Mouse (Mus musculus) left cerebral cortex, adult 2 months (tissue): ENCODE results near the gene Car3. TPM values are rescaled to one million over a fixed set of nuclear protein-coding genes. Genes with fewer than 3 reads are reported as not detected.

Experiments
- DNase-seq, 2 experiments: peaks; one replicate each; pipeline ENCODE4 v3.0.0; 2021 to 2022; ENCODE audit warnings: low spot score in 2 of 2, mixed read lengths in 1 of 2; ENCODE audit errors: extremely low spot score in 1 of 2
- H3K27ac ChIP-seq: fragments of 200-600 bp; 2 replicates; pipeline ENCODE4 v1.8.1; 2022
- H3K4me3 ChIP-seq: fragments of 200-600 bp; 2 replicates; pipeline ENCODE4 v1.8.1; 2022
- CTCF ChIP-seq: fragments of 200-600 bp; IDR thresholded peaks from 2 replicates; pipeline ENCODE4 v1.8.1; 2022; ENCODE audit warnings: antibody characterized with exemption, mild to moderate bottlenecking, moderate library complexity
- intact Hi-C: fragments of 180-260 bp; cut with DNase I; formaldehyde crosslinking; loops from one replicate; pipeline ENCODE4 v1.15.1; 2025
- total RNA-seq, 2 experiments: library from RNA; stranded (reverse); gene quantifications; 2 replicates each; pipeline ENCODE4 v1.2.3; 2021

Car3 gene
- total RNA-seq, 2 experiments from 2014 or later: 0.61 to 0.72 TPM

GRCm38 (mm10) chr3:14877251-14877909 is 14.1 kb downstream of the Car3 start:
- no peak for TF ChIP-seq CTCF
- H3K4me3 ChIP-seq: no peak overlapping the region
- intact Hi-C loops: no loop called here
- DNase-seq: no peak
- H3K27ac ChIP-seq: no peak overlapping the region

- Histone ChIP-seq H3K27ac (no peak overlapping the region), H3K4me3 (no peak overlapping the region)
- no peak for TF ChIP-seq CTCF
- intact Hi-C loops: no loop called here
- no peak for DNase-seq
Observed at GRCm38 (mm10) chr3:14878749-14879223, 15.5 kb downstream of the Car3 start.

DNA sequence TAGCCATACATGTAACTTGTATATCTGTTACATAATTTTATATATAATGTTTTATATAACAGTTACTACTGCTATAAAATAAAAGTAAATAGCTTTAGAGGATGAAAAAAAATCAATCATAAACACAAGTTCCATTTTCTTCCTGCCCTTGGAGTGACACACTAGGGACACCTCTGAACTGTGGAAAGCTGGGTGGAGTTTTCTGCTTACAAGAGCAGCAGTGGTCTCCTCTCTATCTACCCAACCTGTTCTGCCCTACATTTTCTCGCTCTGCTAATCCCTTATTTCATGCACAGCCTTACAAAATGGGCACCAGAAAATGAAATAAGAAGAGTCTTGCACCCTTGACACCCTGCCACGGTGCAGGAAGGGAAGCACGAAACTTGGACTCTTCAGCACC is 16.0 kb downstream of the Car3 start:
- Histone ChIP-seq H3K27ac (no peak overlapping the region), H3K4me3 (no peak overlapping the region)
- TF ChIP-seq CTCF: no peak
- intact Hi-C loops: no loop called here
- no peak for DNase-seq

DNA sequence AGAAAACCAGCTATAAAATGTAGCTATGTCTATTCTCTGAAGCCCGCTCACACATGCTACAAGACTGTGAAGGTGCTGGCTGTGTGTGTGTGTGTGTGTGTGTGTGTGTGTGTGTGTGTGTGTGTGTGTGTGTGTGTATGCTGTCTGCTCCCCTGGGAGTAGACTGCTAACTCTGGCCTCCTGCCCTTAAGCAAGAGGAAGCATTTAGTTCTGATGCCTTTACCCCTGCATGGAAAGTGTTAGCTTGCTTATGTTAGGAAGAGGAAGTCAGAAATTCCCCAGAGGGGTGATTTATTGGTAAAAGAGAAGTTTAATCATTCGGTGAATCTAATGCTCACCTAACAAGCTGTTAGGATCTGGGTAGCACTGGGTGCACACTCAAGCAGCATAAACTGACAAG is 17.0 kb downstream of the Car3 start:
- Histone ChIP-seq H3K4me3 (no peak overlapping the region), H3K27ac (no peak overlapping the region)
- intact Hi-C loops: loop anchor here (10.0 kb wide), 1 partner anchor 215 kb away; no protein-coding TSS in a partner anchor
- TF ChIP-seq CTCF: no peak
- DNase-seq: no peak

DNA sequence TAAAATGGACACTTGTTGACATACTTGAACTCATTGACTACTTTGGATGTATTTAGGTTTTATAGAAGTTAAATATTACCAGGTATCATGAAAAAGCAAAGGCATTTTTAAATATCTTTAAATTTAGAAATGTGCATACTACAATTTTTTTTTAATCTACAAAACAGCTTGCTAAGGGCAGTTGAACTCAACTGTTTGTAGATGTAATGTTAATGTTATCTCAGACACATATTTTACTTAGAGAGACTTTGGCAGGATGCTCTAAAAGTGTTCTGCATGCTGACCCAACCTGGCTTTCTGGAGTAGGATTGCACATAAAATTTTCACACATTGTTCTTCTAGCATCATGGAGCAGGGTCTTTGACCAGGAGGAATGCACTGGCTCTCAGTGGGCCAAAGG is 18.7 kb downstream of the Car3 start:
- DNase-seq: no peak
- H3K27ac ChIP-seq: no peak overlapping the region
- intact Hi-C loops: loop anchor here (10.0 kb wide), 1 partner anchor 213 kb away; no protein-coding TSS in a partner anchor
- no peak overlapping the region for H3K4me3 ChIP-seq
- TF ChIP-seq CTCF: no peak

- no peak for TF ChIP-seq CTCF
- H3K27ac ChIP-seq: no peak overlapping the region
- no peak overlapping the region for H3K4me3 ChIP-seq
- DNase-seq: no peak
- intact Hi-C loops: loop anchor here (10.0 kb wide), 1 partner anchor 212 kb away; no protein-coding TSS in a partner anchor
Observed at GRCm38 (mm10) chr3:14882756-14883155, 19.4 kb downstream of the Car3 start.

DNA sequence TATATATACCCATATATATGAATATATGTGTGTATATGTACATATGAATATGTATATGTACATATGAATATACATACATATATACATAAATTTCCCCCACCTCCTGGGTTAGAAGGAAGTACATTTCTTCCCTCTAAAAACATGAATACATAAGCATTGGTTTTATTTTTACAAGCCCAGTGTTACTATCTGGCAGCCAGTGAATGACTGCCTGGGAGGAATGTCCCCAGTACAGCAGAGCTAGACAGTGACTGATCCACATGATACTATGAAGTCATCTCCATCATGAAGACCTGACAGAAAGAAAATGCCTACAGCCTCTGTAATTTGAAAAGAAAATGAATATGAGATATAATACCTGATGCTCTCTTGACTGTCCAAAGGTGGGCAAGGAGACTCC is 21.5 kb downstream of the Car3 start:
- no peak for DNase-seq
- Histone ChIP-seq H3K4me3 (no peak overlapping the region), H3K27ac (peak overlapping the region; percentile 22; the same call in 1 of the 2 replicates)
- no peak for TF ChIP-seq CTCF
- intact Hi-C loops: loop anchor here (5.0 to 10.0 kb wide), 2 partner anchors 62 to 210 kb away; no protein-coding TSS in a partner anchor

DNA sequence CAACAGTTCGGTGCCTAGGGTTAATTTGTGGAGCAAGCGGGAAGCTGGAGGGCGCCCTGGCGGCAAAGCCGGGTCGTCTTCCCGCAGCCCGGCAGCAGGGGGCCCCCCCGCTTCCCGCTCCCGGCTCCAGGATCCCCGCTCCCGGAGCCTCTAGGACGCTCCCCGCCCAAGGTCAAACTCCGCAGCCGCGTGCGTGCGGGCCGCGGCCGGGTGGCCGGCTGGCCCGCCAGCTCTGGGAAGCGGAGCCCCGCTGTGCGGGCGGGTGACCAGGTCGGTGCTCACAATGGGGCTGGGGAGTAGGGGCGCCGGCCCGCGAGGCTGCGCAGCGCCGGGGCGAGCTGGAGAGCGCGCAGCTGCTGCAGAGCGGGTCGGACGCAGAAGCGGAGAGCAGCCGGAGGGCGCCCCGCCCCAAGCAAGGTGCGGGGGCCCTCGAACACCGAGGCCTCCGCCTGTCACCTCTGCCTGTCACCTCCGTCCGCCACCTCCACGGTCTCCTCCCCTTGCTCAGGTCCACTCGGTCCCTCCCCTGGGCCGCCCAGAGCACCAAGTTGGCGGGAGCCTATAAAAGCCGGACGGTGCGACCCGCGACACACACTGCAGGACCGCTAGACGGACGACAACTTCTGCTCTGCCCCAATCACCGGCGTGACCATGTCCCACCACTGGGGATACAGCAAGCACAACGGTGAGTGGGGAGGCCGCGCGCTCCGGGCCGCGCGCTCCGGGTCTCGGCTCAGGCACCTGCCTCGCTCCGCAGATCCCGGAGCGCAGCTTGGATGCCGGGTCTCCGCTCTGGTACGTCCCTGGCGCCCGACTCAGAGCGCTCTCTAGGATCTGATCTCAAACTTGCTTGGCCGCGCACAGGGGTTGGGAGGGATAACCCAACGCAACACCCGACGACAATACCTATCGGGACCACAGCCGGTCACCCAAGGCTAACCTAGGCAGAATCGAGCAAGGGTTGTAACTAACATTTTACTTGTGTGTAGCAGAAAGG is 23.1 kb downstream of the Car3 start, which contains the start of gene Car2:
TSS of gene Car2 (plus strand) at position 172 of the 997 bp plus-strand sequence.
- peak within 1 kb of the TSS; percentile 86 for H3K27ac ChIP-seq
- TF ChIP-seq CTCF: peak; percentile 65
- intact Hi-C loops: loop anchor here (5.0 to 10.0 kb wide), 2 partner anchors 61 to 208 kb away; no protein-coding TSS in a partner anchor
- H3K4me3 ChIP-seq: peak within 1 kb of the TSS; percentile 73
- peak; percentile 74 to 77 for DNase-seq

- DNase-seq: no peak
- intact Hi-C loops: loop anchor here (5.0 to 10.0 kb wide), 2 partner anchors 60 to 208 kb away; no protein-coding TSS in a partner anchor
- Histone ChIP-seq H3K27ac (peak overlapping the region; percentile 86), H3K4me3 (peak overlapping the region; percentile 73)
- TF ChIP-seq CTCF: no peak
Observed at GRCm38 (mm10) chr3:14887134-14887666, 23.9 kb downstream of the Car3 start.

GRCm38 (mm10) chr3:14887686-14888295 is 24.5 kb downstream of the Car3 start:
- intact Hi-C loops: loop anchor here (5.0 to 10.0 kb wide), 2 partner anchors 60 to 207 kb away; no protein-coding TSS in a partner anchor
- Histone ChIP-seq H3K4me3 (peak overlapping the region; percentile 73), H3K27ac (peak overlapping the region; percentile 86)
- DNase-seq: no peak
- TF ChIP-seq CTCF: no peak

- no peak for DNase-seq
- intact Hi-C loops: loop anchor here (5.0 to 10.0 kb wide), 2 partner anchors 59 to 206 kb away; no protein-coding TSS in a partner anchor
- H3K4me3 ChIP-seq: peak overlapping the region; percentile 73
- no peak for TF ChIP-seq CTCF
- H3K27ac ChIP-seq: peak overlapping the region; percentile 86
Observed at GRCm38 (mm10) chr3:14888549-14888948, 25.2 kb downstream of the Car3 start.
